Mouse (Mus musculus) ES-CJ7 (cell line): Measurements from ENCODE around the gene Cish.

ENCODE experiments used
- DNase-seq: peaks from one replicate; pipeline ENCODE4 v3.0.0; 2011; ENCODE audit warnings: low read depth, low spot score

Cish gene

GRCm38 (mm10) chr9:107347586-107348183 lies 51.9 kb downstream of the Cish start:
- DNase-seq: no peak

- DNase-seq: no peak
Observed at GRCm38 (mm10) chr9:107349321-107349720, 53.5 kb downstream of the Cish start.
